Mouse (Mus musculus): ENCODE data around the gene Vmn1r129.
"Not testable (repeated sequence)": the region's sequence is repeated elsewhere in the genome, so short reads cannot be mapped to it uniquely, and the experiment has no call there.

Gene Vmn1r129

DNA sequence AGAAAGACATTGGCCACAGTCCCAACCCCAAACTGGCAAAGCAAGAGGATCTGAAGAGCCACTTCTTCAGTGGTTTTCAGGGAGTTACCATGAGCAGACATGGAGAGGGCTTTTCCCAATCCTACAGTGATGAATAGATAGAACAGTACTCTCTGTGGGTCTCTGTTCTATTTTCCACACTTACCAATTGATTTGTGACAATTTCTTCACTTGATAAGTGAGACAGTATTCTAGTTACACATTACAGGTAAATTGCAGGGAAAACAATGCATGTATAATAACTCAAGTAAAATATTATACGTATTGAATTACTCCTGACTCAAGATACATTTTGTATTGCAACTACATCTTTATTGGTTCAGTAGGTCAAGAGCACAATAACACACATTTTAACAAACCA lies at the start of gene Vmn1r129:
Vmn1r129 (minus strand) TSS at position 101 of the 400 bp plus-strand sequence.
- DNase-seq (ENCODE audit: extremely low spot score, low spot score): not testable (repeated sequence)

DNA sequence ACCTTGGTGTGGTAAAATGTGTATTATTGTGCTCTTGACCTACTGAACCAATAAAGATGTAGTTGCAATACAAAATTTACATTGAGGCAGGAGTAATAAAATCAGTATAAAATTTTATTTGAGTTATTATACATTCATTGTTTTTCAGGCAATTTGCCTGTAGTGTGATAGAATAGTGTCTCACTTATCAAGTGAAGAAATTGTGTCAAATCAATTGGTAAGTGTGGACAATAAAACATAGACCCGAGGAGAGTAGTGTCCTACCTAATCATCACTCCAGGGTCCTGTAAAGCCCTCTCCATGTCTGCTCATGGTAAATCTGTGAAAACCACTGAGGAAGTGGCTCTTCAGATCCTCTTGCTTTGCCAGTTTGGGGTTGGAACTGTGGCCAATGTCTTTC lies 12.0 kb downstream of the Vmn1r129 start, which contains the start of gene Vmn1r128:
Vmn1r128 (plus strand) TSS at position 301 of the 400 bp plus-strand sequence.
- not testable (repeated sequence) for DNase-seq (ENCODE audit: extremely low spot score, low spot score)

DNA sequence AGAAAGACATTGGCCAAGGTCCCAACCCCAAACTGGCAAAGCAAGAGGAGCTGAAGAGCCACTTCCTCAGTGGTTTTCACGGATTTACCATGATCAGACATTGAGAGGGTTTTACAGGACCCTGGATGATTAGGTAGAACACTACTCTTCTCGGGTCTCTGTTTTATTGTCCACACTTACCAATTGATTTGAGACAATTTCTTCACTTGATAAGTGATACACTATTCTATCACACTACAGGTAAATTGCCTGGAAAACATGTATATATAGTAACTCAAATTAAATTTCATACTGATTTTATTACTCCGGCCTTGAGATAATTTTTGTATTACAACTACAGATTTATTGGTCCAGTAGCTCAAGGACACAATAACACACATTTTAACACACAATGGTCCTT lies 41.3 kb downstream of the Vmn1r129 start, which contains the start of gene Vmn1r127:
Vmn1r127 (minus strand) TSS at position 101 of the 400 bp plus-strand sequence.
- DNase-seq (ENCODE audit: extremely low spot score, low spot score): not testable (repeated sequence)
